Mouse (Mus musculus) kidney, embryonic 16.5 days (tissue): ENCODE measurements around the gene Gm10570. TPM values are rescaled to one million over a fixed set of nuclear protein-coding genes. Genes with fewer than 3 reads are reported as not detected.

ENCODE experiments used
- ATAC-seq: fragments of 200-750 bp; cut with Nextera tagmentation; 2 replicates; pipeline ENCODE4 v1.8.0; 2017; ENCODE audit warnings: moderate TSS enrichment; ENCODE audit not compliant: low FRiP score, low TSS enrichment
- H3K27ac ChIP-seq: fragments of 300-500 bp; sonication (generic); 2 replicates; pipeline ENCODE4 v1.5.1; 2014; ENCODE audit warnings: low read length
- H3K27me3 ChIP-seq: fragments of 300-500 bp; sonication (generic); 2 replicates; pipeline ENCODE4 v1.6.1; 2014; ENCODE audit warnings: low read length, control low read depth, mixed read lengths; ENCODE audit not compliant: insufficient read depth
- H3K36me3 ChIP-seq: fragments of 300-500 bp; sonication (generic); 2 replicates; pipeline ENCODE4 v1.6.1; 2014; ENCODE audit warnings: low read length, control low read depth, mixed read lengths; ENCODE audit not compliant: insufficient read depth
- H3K4me1 ChIP-seq: fragments of 300-500 bp; sonication (generic); 2 replicates; pipeline ENCODE4 v1.6.1; 2014; ENCODE audit warnings: low read length, control low read depth, mixed read lengths; ENCODE audit not compliant: insufficient read depth
- H3K4me2 ChIP-seq: fragments of 300-500 bp; sonication (generic); replicated peaks from 2 replicates; pipeline ENCODE4 v1.6.1; 2014; ENCODE audit warnings: low read depth, low read length
- H3K4me3 ChIP-seq: fragments of 300-500 bp; sonication (generic); 2 replicates; pipeline ENCODE4 v1.5.1; 2014; ENCODE audit warnings: mild to moderate bottlenecking, low read length
- H3K9ac ChIP-seq: fragments of 300-500 bp; sonication (generic); replicated peaks from 2 replicates; pipeline ENCODE4 v1.6.1; 2014; ENCODE audit warnings: low read length
- H3K9me3 ChIP-seq: fragments of 300-500 bp; sonication (generic); 2 replicates; pipeline ENCODE4 v1.6.1; 2016; ENCODE audit warnings: low read length, control low read depth
- WGBS: fragments of 180-500 bp; shearing (Covaris S2); extraction: QIAGEN DNeasy Blood & Tissue Kit; methylation state at CpG from one replicate; pipeline ENCODE4 v1.1.7; 2014; 5-methylcytosine and 5-hydroxymethylcytosine counted together
- polyA plus RNA-seq: library from polyadenylated mRNA; unstranded; fragments of >200 nt; fragmentation: Nextera tagmentation; extraction: Ambion mirVana; gene quantifications from 2 replicates; pipeline ENCODE4 v1.2.1, GENCODE M21; 2015

Gm10570 gene
- polyA plus RNA-seq, 1 experiment from 2014 or later: 0.57 TPM

GRCm38 (mm10) chr4:130295047-130295745 lies 13.3 kb downstream of the Gm10570 start:
- no peak overlapping the region for H3K4me3 ChIP-seq
- no peaks in the 10 kb centered on the region for H3K4me1 ChIP-seq
- H3K27me3 ChIP-seq: peaks cover 2% of the 10 kb centered on the region; the same call in 1 of the 2 replicates
- ATAC-seq: no peak
- no peak overlapping the region for H3K9ac ChIP-seq
- H3K4me2 ChIP-seq: no peak overlapping the region
- no peaks in the 10 kb centered on the region for H3K36me3 ChIP-seq
- no peaks in the 10 kb centered on the region for H3K9me3 ChIP-seq
- no peak overlapping the region for H3K27ac ChIP-seq
- 48% methylated on average over 23 of the region's 23 CpGs for WGBS

GRCm38 (mm10) chr4:130294513-130294912 lies 14.0 kb downstream of the Gm10570 start:
- no peak for ATAC-seq
- no peak overlapping the region for H3K9ac ChIP-seq
- peaks cover 2% of the 10 kb centered on the region; the same call in 1 of the 2 replicates for H3K27me3 ChIP-seq
- no peaks in the 10 kb centered on the region for H3K4me1 ChIP-seq
- no peaks in the 10 kb centered on the region for H3K36me3 ChIP-seq
- no peak overlapping the region for H3K4me2 ChIP-seq
- H3K4me3 ChIP-seq: no peak overlapping the region
- WGBS: 85% methylated on average over 8 of the region's 8 CpGs
- H3K9me3 ChIP-seq: no peaks in the 10 kb centered on the region
- no peak overlapping the region for H3K27ac ChIP-seq

- Histone ChIP-seq H3K4me3 (no peak overlapping the region), H3K36me3 (no peaks in the 10 kb centered on the region), H3K9me3 (no peaks in the 10 kb centered on the region), H3K27ac (no peak overlapping the region), H3K9ac (no peak overlapping the region), H3K4me1 (no peaks in the 10 kb centered on the region), H3K27me3 (peaks cover 2% of the 10 kb centered on the region; the same call in 1 of the 2 replicates), H3K4me2 (no peak overlapping the region)
- WGBS: 3% methylated on average over 4 of the region's 4 CpGs
- peak; percentile 79; the same call in 1 of the 2 replicates for ATAC-seq
These were observed 16.2 kb downstream of the Gm10570 start for GRCm38 (mm10) chr4:130292271-130292670.

- 69% methylated on average over 3 of the region's 3 CpGs for WGBS
- ATAC-seq: no peak
- Histone ChIP-seq H3K4me1 (no peaks in the 10 kb centered on the region), H3K4me2 (no peak overlapping the region), H3K9me3 (no peaks in the 10 kb centered on the region), H3K36me3 (no peaks in the 10 kb centered on the region), H3K4me3 (no peak overlapping the region), H3K27me3 (no peaks in the 10 kb centered on the region; the same call in 1 of the 2 replicates), H3K27ac (no peak overlapping the region), H3K9ac (no peak overlapping the region)
These were observed 18.6 kb downstream of the Gm10570 start for GRCm38 (mm10) chr4:130289824-130290223.

- WGBS: 37% methylated on average over 3 of the region's 3 CpGs
- Histone ChIP-seq H3K4me3 (no peak overlapping the region), H3K36me3 (no peaks in the 10 kb centered on the region), H3K4me1 (no peaks in the 10 kb centered on the region), H3K4me2 (no peak overlapping the region), H3K9me3 (no peaks in the 10 kb centered on the region), H3K9ac (no peak overlapping the region), H3K27me3 (no peaks in the 10 kb centered on the region; the same call in 1 of the 2 replicates), H3K27ac (no peak overlapping the region)
- ATAC-seq: no peak
These were observed 21.9 kb downstream of the Gm10570 start for GRCm38 (mm10) chr4:130286531-130286930.

GRCm38 (mm10) chr4:130283826-130284225 lies 24.6 kb downstream of the Gm10570 start:
- Histone ChIP-seq H3K4me3 (no peak overlapping the region), H3K9ac (no peak overlapping the region), H3K9me3 (no peaks in the 10 kb centered on the region), H3K4me2 (no peak overlapping the region), H3K27me3 (no peaks in the 10 kb centered on the region; the same call in 1 of the 2 replicates), H3K27ac (no peak overlapping the region), H3K36me3 (no peaks in the 10 kb centered on the region), H3K4me1 (no peaks in the 10 kb centered on the region)
- 79% methylated on average over 9 of the region's 9 CpGs for WGBS
- ATAC-seq: no peak

GRCm38 (mm10) chr4:130282856-130283255 lies 25.6 kb downstream of the Gm10570 start:
- no peak overlapping the region for H3K4me2 ChIP-seq
- H3K27me3 ChIP-seq: no peaks in the 10 kb centered on the region; the same call in 1 of the 2 replicates
- no peak overlapping the region for H3K9ac ChIP-seq
- no peak for ATAC-seq
- 78% methylated on average over 5 of the region's 5 CpGs for WGBS
- no peaks in the 10 kb centered on the region for H3K36me3 ChIP-seq
- no peak overlapping the region for H3K4me3 ChIP-seq
- H3K4me1 ChIP-seq: no peaks in the 10 kb centered on the region
- no peak overlapping the region for H3K27ac ChIP-seq
- no peaks in the 10 kb centered on the region for H3K9me3 ChIP-seq

GRCm38 (mm10) chr4:130279105-130279504 lies 29.4 kb downstream of the Gm10570 start, which contains the start of gene Serinc2:
TSS of gene Serinc2 (minus strand) at chr4:130279205.
- Histone ChIP-seq H3K4me2 (no peak within 1 kb of the TSS), H3K27ac (no peak within 1 kb of the TSS), H3K36me3 (no peaks in the 10 kb centered on the region), H3K9me3 (no peaks in the 10 kb centered on the region), H3K9ac (no peak within 1 kb of the TSS), H3K4me3 (no peak within 1 kb of the TSS), H3K4me1 (peaks cover 9% of the 10 kb centered on the region; the same call in 1 of the 2 replicates), H3K27me3 (peaks cover 26% of the 10 kb centered on the region)
- ATAC-seq: no peak
- WGBS: 51% methylated on average over 2 of the region's 2 CpGs

- Histone ChIP-seq H3K9ac (no peak overlapping the region), H3K27me3 (peaks cover 37% of the 10 kb centered on the region), H3K4me1 (peaks cover 18% of the 10 kb centered on the region; the same call in 1 of the 2 replicates), H3K36me3 (no peaks in the 10 kb centered on the region), H3K27ac (no peak overlapping the region), H3K9me3 (no peaks in the 10 kb centered on the region), H3K4me2 (no peak overlapping the region), H3K4me3 (no peak overlapping the region)
- no peak for ATAC-seq
- 54% methylated on average over 7 of the region's 7 CpGs for WGBS
These were observed 31.8 kb downstream of the Gm10570 start for GRCm38 (mm10) chr4:130276573-130277176.

GRCm38 (mm10) chr4:130275823-130276105 lies 32.7 kb downstream of the Gm10570 start:
- no peak for ATAC-seq
- Histone ChIP-seq H3K27ac (no peak overlapping the region), H3K4me1 (peaks cover 18% of the 10 kb centered on the region; the same call in 1 of the 2 replicates), H3K27me3 (peaks cover 38% of the 10 kb centered on the region), H3K9ac (peak overlapping the region; percentile 65; the same call in 1 of the 2 replicates), H3K4me3 (peak overlapping the region; percentile 65), H3K4me2 (peak overlapping the region; percentile 98), H3K36me3 (no peaks in the 10 kb centered on the region), H3K9me3 (no peaks in the 10 kb centered on the region)
- WGBS: 44% methylated on average over 5 of the region's 5 CpGs
